Mouse (Mus musculus) brain, embryonic 14.5 days (tissue): ENCODE measurements around the gene Mutyh.

Experiments used
- CTCF ChIP-seq: fragments of 200-500 bp; IDR thresholded peaks from 2 replicates; pipeline ENCODE4 v1.5.1; 2012; ENCODE audit warnings: inconsistent platforms, mild to moderate bottlenecking, moderate library complexity, borderline replicate concordance; ENCODE audit not compliant: insufficient read depth, insufficient read length; ENCODE audit errors: extremely low read depth
- POLR2A ChIP-seq: fragments of 200-500 bp; IDR thresholded peaks from 2 replicates; pipeline ENCODE4 v1.6.1; 2012; ENCODE audit warnings: mild to moderate bottlenecking, inconsistent platforms, borderline replicate concordance; ENCODE audit not compliant: poor library complexity, insufficient read depth, insufficient read length, severe bottlenecking; ENCODE audit errors: extremely low read depth

- TF ChIP-seq CTCF (no peak), POLR2A (no peak)
Observed at GRCm38 (mm10) chr4:116859711-116860110, 52.2 kb downstream of the Mutyh start.
